Mouse (Mus musculus) kidney, adult 2 months (tissue): ENCODE results near the gene Gm12355.

Experiments used
- CTCF ChIP-seq: fragments of 200-500 bp; conservative IDR thresholded peaks from 2 replicates; pipeline ENCODE4 v1.5.1; 2011; ENCODE audit warnings: low read depth, mild to moderate bottlenecking, control low read depth, low read length, moderate library complexity, mixed read lengths; ENCODE audit not compliant: insufficient read depth, insufficient read length
- POLR2A ChIP-seq: fragments of 200-500 bp; IDR thresholded peaks from one replicate; pipeline ENCODE4 v1.6.1; 2011; ENCODE audit warnings: low read depth, low read length, control low read depth

- TF ChIP-seq CTCF (no peak), POLR2A (no peak)
These were observed 14.6 kb upstream of the Gm12355 start for GRCm38 (mm10) chr11:98640091-98640490.
